Mouse (Mus musculus) gastrocnemius, adult 8-10 months (tissue): ENCODE results near the gene Ager. TPM values are rescaled to one million over a fixed set of nuclear protein-coding genes. Genes with fewer than 3 reads are reported as not detected.

Source experiments
- total RNA-seq, 4 experiments: library from RNA; stranded (reverse); gene quantifications; 2 replicates each; pipeline ENCODE4 v1.2.4; 2022

Gene Ager
- total RNA-seq, 4 experiments from 2014 or later, result 0.19 TPM; not detected in 3

Other genes with a start within 250 kb of the Ager start
- under 1 TPM in 2 of 4 experiments, not detected in 2; 0.35 to 0.47 TPM for gene Btnl2, start 243.0 kb upstream of the Ager start, total RNA-seq
- gene Btnl1, start 220.7 kb upstream of the Ager start, total RNA-seq, result not detected
- gene BC051142, start 199.0 kb upstream of the Ager start, total RNA-seq, result not detected
- gene Btnl4, start 120.5 kb upstream of the Ager start, total RNA-seq, result not detected
- gene Btnl6, start 80.5 kb upstream of the Ager start, total RNA-seq, result not detected
- gene Notch4, start 33.6 kb upstream of the Ager start, total RNA-seq, result 1 to 10 TPM; 4.6 to 8.2 (median 5.7) TPM
- 1 to 10 TPM in 1 of 4 experiments, under 1 TPM in 3; 0.53 to 1.8 (median 0.77) TPM for gene Gpsm3, start 8.1 kb upstream of the Ager start, total RNA-seq
- gene Pbx2, start 6.6 kb upstream of the Ager start, total RNA-seq, result 10 to 100 TPM in 3 of 4 experiments, 1 to 10 TPM in 1; 9.1 to 15.4 (median 13.8) TPM
- gene Rnf5, start 5.8 kb downstream of the Ager start, total RNA-seq, result 10 to 100 TPM; 20.2 to 23.9 (median 22.7) TPM
- gene Agpat1, start 6.4 kb downstream of the Ager start, total RNA-seq, result 100 to 1,000 TPM in 2 of 4 experiments, 10 to 100 TPM in 2; 89.5 to 104 (median 97.0) TPM
- 1 to 10 TPM in 3 of 4 experiments, under 1 TPM in 1; 0.77 to 1.4 (median 1.1) TPM for gene Egfl8, start 18.1 kb downstream of the Ager start, total RNA-seq
- gene Ppt2, start 30.6 kb downstream of the Ager start, total RNA-seq, result 10 to 100 TPM; 38.0 to 40.7 (median 39.9) TPM
- under 1 TPM in 3 of 4 experiments, not detected in 1; 0.12 to 0.35 (median 0.25) TPM for gene Prrt1, start 31.7 kb downstream of the Ager start, total RNA-seq
- 1 to 10 TPM; 5.3 to 9.4 (median 8.9) TPM for gene Fkbpl, start 46.9 kb downstream of the Ager start, total RNA-seq
- 1 to 10 TPM; 5.4 to 7.6 (median 6.3) TPM for gene Atf6b, start 49.3 kb downstream of the Ager start, total RNA-seq
- gene Tnxb, start 72.7 kb downstream of the Ager start, total RNA-seq, result 10 to 100 TPM; 18.1 to 27.4 (median 23.3) TPM
- 10 to 100 TPM in 1 of 4 experiments, 1 to 10 TPM in 3; 1.3 to 10.9 (median 4.9) TPM for gene C4b, start 146.0 kb downstream of the Ager start, total RNA-seq
- 1 to 10 TPM in 1 of 4 experiments, under 1 TPM in 1, not detected in 2; 0.34 to 3.1 TPM for gene Cyp21a1, start 206.7 kb downstream of the Ager start, total RNA-seq
- 1 to 10 TPM; 5.6 to 8.0 (median 6.9) TPM for gene Stk19, start 239.1 kb downstream of the Ager start, total RNA-seq
- gene Dxo, start 239.2 kb downstream of the Ager start, total RNA-seq, result 1 to 10 TPM; 7.3 to 9.9 (median 8.6) TPM